Mouse (Mus musculus): ENCODE results near the gene Cenpx. TPM values are rescaled to one million over a fixed set of nuclear protein-coding genes. Genes with fewer than 3 reads are reported as not detected.
"Not testable (repeated sequence)": the region's sequence is repeated elsewhere in the genome, so short reads cannot be mapped to it uniquely, and the experiment has no call there.

The Cenpx gene
- polyA plus RNA-seq, 1 experiment from 2014 or later = 113 TPM

DNA sequence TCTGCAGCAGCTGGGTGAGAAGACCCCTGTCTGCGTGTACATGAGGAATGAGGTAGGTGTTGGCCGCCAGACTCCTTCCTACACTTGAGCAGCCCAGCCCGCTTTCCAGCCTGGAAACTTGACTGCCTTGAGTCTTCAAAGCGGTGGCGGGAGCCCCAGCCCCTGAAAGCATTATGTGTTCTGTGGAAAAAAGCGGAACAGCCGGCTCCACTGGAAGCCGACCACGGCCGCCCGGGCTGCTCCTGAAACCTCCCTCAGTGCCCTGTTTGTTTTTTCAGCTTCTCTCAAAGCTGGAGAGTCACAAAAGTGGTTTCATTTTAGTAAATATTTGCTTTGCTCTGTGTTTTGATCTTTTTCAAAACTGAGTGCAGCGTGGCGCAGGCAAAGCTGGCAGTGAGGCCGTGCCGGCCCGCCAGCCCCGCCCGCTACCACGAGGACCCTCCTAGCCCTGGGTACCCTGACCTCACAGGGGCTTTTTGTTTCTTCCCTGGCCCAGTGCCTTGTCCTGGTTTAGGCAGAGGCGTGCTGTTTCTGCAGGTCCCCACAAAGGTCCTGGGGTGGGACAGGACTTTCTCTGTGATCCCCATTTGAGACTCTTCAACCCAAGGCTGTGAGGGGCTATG, 26.8 kb downstream of the Cenpx start:
- 76% methylated on average over 20 of the region's 20 CpGs for WGBS
- Histone ChIP-seq H3K27me3 (no peaks in the 10 kb centered on the region), H3K36me3 (peaks cover 84% of the 10 kb centered on the region), H3K9ac (no peak overlapping the region), H3K27ac (no peak overlapping the region), H3K4me3 (no peak overlapping the region), H3K4me2 (no peak overlapping the region), H3K4me1 (replicated peaks) (no peaks in the 10 kb centered on the region), H3K9me3 (no peaks in the 10 kb centered on the region)
- ATAC-seq (ENCODE audit: low FRiP score) = no peak

GRCm38 (mm10) chr11:120684660-120685059, 28.9 kb downstream of the Cenpx start:
- no peak overlapping the region for H3K27ac ChIP-seq
- WGBS = 91% methylated on average over 2 of the region's 2 CpGs
- no peak overlapping the region for H3K9ac ChIP-seq
- peaks cover 87% of the 10 kb centered on the region for H3K36me3 ChIP-seq
- H3K9me3 ChIP-seq = no peaks in the 10 kb centered on the region
- H3K4me3 ChIP-seq = no peak overlapping the region
- H3K27me3 ChIP-seq = no peaks in the 10 kb centered on the region
- no peak overlapping the region for H3K4me2 ChIP-seq
- H3K4me1 ChIP-seq (replicated peaks) = no peaks in the 10 kb centered on the region
- ATAC-seq (ENCODE audit: low FRiP score) = no peak

DNA sequence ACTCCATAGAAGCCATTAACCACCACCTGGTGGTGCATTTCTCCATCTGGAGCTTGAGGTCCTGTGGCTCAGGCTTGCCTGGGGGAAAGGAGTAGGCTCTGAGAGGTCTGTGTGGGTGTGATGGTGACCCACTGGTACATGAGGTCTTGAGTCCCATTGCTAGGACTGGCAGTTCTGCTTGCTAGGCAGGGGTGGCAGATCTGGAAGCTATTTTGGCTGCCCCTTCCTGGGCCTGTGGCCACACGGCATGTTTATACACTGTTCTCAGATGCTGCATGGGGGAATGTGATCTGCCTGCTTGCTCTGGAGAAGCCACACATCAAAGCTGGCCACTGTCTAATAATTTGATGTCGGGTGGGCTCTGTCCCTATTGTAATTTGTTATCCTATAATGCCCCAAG, 29.5 kb downstream of the Cenpx start:
- Histone ChIP-seq H3K4me2 (no peak overlapping the region), H3K4me1 (replicated peaks) (no peaks in the 10 kb centered on the region), H3K36me3 (peaks cover 87% of the 10 kb centered on the region), H3K27me3 (no peaks in the 10 kb centered on the region), H3K27ac (no peak overlapping the region), H3K9me3 (no peaks in the 10 kb centered on the region), H3K9ac (no peak overlapping the region), H3K4me3 (no peak overlapping the region)
- ATAC-seq (ENCODE audit: low FRiP score) = no peak
- WGBS = 95% methylated on average over 2 of the region's 2 CpGs

DNA sequence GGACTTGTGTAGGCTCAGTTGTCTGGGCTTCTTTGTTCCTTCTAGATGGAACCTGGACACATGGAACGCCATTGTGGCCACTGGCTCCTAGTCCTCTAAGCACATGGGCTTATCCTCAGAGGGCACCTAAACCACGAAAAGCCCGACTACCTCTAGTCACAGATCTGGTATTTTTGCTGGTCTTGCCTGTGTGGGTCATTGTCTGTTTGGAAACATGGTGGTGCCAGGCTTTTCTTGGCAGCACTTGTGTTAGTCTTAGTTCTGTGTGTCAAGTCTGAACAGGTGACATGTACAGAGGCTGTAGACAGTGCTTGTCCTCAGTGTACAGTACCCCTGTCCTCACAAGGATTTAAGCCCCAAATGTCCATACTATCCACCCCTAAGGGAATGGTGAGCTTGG, 30.0 kb downstream of the Cenpx start:
- no peaks in the 10 kb centered on the region for H3K27me3 ChIP-seq
- no peak overlapping the region for H3K4me3 ChIP-seq
- 89% methylated on average over 3 of the region's 3 CpGs for WGBS
- no peaks in the 10 kb centered on the region for H3K9me3 ChIP-seq
- no peak overlapping the region for H3K4me2 ChIP-seq
- H3K4me1 ChIP-seq (replicated peaks) = no peaks in the 10 kb centered on the region
- H3K9ac ChIP-seq = no peak overlapping the region
- H3K27ac ChIP-seq = no peak overlapping the region
- peaks cover 87% of the 10 kb centered on the region for H3K36me3 ChIP-seq
- ATAC-seq (ENCODE audit: low FRiP score) = no peak

- Histone ChIP-seq H3K27me3 (no peaks in the 10 kb centered on the region), H3K4me3 (no peak overlapping the region), H3K27ac (no peak overlapping the region), H3K4me1 (replicated peaks) (no peaks in the 10 kb centered on the region), H3K9me3 (no peaks in the 10 kb centered on the region), H3K9ac (no peak overlapping the region), H3K36me3 (peaks cover 87% of the 10 kb centered on the region), H3K4me2 (no peak overlapping the region)
- 94% methylated on average over 5 of the region's 5 CpGs for WGBS
- ATAC-seq (ENCODE audit: low FRiP score) = no peak
Measured at GRCm38 (mm10) chr11:120682683-120683082, 30.9 kb downstream of the Cenpx start.

- H3K4me3 ChIP-seq = no peak overlapping the region
- no peak overlapping the region for H3K9ac ChIP-seq
- no peak for ATAC-seq (ENCODE audit: low FRiP score)
- H3K36me3 ChIP-seq = peaks cover 85% of the 10 kb centered on the region
- H3K4me2 ChIP-seq = no peak overlapping the region
- no peaks in the 10 kb centered on the region for H3K27me3 ChIP-seq
- WGBS = 77% methylated on average over 3 of the region's 3 CpGs
- H3K9me3 ChIP-seq = no peaks in the 10 kb centered on the region
- peaks cover 12% of the 10 kb centered on the region for H3K4me1 ChIP-seq (replicated peaks)
- H3K27ac ChIP-seq = no peak overlapping the region
Measured at GRCm38 (mm10) chr11:120679909-120680308, 33.6 kb downstream of the Cenpx start.

DNA sequence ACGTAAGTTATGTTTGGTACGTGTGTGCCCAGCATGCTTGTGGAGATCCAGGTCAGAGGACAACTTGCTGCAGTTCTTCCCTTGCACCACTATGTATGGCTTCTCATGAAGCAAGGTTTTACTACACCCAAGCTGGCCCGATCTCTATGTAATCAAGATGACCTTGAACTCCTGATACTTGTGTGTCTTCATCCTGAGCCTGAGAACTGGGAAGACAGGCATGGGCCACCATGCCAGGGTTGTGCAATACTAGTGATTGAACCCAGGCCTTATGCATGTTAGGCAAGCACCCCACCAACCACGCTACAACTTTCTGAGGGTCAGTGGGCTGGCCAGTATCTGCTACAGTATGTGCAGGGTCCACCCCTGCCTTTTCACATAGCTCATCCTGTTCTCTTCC, 36.6 kb downstream of the Cenpx start:
- Histone ChIP-seq H3K9me3 (no peaks in the 10 kb centered on the region), H3K36me3 (peaks cover 56% of the 10 kb centered on the region), H3K4me1 (replicated peaks) (peaks cover 26% of the 10 kb centered on the region), H3K9ac (peak overlapping the region; percentile 6; the same call in 1 of the 2 replicates), H3K4me3 (no peak overlapping the region), H3K27ac (no peak overlapping the region), H3K27me3 (no peaks in the 10 kb centered on the region), H3K4me2 (no peak overlapping the region)
- no peak for ATAC-seq (ENCODE audit: low FRiP score)
- WGBS = 100% methylated on average over 4 of the region's 4 CpGs

DNA sequence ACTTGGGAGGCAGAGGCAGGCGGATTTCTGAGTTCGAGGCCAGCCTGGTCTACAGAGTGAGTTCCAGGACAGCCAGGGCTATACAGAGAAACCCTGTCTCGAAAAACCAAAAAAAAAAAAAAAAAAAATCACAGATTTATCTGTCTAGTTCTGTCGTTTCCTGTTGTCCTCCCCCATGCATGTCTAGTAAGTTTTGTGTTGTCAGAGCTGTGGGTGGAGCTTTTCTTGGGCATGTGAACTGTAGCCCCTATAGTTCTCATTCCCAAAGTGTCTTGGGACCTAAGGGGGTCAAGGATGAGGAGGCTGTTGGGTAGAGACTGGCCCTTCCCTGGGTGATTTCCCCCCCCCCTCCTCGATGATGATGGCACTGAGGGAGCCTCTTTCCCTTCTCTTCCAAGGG, 37.7 kb downstream of the Cenpx start:
- H3K9me3 ChIP-seq; H3K27ac ChIP-seq; H3K27me3 ChIP-seq; H3K4me3 ChIP-seq; H3K4me2 ChIP-seq; ATAC-seq (ENCODE audit: low FRiP score): not testable (repeated sequence)
- H3K9ac ChIP-seq = peak overlapping the region; percentile 24; the same call in 1 of the 2 replicates
- 92% methylated on average over 5 of the region's 5 CpGs for WGBS
- peaks cover 49% of the 10 kb centered on the region for H3K36me3 ChIP-seq
- peaks cover 26% of the 10 kb centered on the region for H3K4me1 ChIP-seq (replicated peaks)

- Histone ChIP-seq H3K36me3 (peaks cover 27% of the 10 kb centered on the region), H3K4me2 (peak overlapping the region; percentile 87), H3K9me3 (no peaks in the 10 kb centered on the region), H3K9ac (peak overlapping the region; percentile 80), H3K27me3 (no peaks in the 10 kb centered on the region), H3K4me1 (replicated peaks) (peaks cover 26% of the 10 kb centered on the region), H3K27ac (peak overlapping the region; percentile 90), H3K4me3 (peak overlapping the region; percentile 63)
- WGBS = 39% methylated on average over 12 of the region's 12 CpGs
- 0 out of 2 replicates have a peak, but pooled peaks have one; percentile 4 for ATAC-seq (ENCODE audit: low FRiP score)
Measured at GRCm38 (mm10) chr11:120673594-120674122, 39.9 kb downstream of the Cenpx start.

DNA sequence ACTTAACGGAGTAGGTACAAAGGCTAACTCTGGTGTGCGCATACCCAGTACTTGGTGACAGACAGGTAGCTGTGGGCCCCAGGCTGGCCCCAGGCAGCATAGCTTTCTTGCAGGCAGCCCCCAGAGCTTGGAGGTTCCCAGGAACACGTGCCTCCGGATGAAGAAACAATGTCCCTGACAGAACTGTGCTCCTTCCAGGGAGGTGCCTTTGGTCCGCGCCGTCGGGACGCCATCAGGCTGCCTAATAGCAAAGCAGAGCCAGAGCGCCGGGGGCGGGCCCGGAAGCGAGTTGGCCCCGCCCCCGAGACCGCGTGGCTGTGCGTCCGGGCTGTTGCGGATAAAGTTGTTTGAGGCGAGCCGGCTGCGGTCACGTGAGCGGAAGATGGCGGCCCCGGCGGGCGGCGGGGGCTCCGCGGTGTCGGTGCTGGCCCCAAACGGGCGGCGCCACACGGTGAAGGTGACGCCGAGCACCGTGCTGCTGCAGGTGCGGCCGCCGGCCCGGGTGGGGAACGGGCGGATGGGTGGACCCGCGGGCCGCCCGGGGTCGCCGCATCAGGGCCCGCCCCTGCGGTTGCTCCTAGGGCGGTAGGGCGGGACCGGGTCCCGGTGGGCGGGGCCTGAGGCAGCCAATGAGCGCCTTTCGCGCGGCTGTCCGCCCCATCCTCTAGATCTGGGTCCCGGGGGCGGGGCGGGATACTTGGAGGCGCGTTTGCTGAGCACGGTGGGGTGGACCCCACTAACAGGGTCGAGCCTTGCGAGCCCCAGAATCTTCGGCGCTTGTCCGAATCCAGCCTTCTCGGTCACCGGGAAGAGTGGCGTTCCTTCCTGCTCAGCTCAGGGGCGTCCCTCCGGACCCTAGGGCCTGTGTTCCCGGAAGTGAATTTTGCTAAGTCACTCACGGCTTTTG, 40.6 kb downstream of the Cenpx start, which contains the start of gene Aspscr1:
Aspscr1 (plus strand) TSS at position 287 of the 907 bp plus-strand sequence.
- 1% methylated on average over 83 of the region's 83 CpGs for WGBS
- Histone ChIP-seq H3K36me3 (peaks cover 20% of the 10 kb centered on the region), H3K9me3 (no peaks in the 10 kb centered on the region), H3K27ac (peak within 1 kb of the TSS; percentile 90), H3K9ac (peak within 1 kb of the TSS; percentile 80), H3K4me2 (peak within 1 kb of the TSS; percentile 87), H3K4me1 (replicated peaks) (peaks cover 26% of the 10 kb centered on the region), H3K4me3 (peak within 1 kb of the TSS; percentile 63), H3K27me3 (no peaks in the 10 kb centered on the region)
- peak; percentile 97 for ATAC-seq (ENCODE audit: low FRiP score)

DNA sequence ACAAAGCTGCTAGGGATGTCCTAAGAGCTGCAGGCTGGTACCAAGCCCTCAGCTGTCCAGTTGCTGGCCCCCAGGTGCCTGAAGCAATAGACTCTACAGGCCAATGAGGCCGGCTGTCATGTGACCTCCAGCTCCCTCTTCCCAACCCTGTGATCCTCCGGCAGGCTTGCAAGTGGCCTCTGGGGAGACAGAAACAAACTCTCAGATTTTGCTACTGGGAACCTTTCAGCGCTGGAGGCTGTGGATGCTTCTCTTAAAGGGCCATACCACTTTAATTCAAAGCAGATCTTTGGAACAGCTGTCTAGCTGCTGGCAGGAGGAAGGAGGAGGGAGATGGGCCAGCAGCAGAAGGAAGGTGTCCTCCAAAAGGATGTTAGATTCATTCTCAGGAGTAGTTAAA, 46.9 kb downstream of the Cenpx start:
- 7% methylated on average over 3 of the region's 3 CpGs for WGBS
- no peaks in the 10 kb centered on the region for H3K9me3 ChIP-seq
- no peak overlapping the region for H3K4me2 ChIP-seq
- no peaks in the 10 kb centered on the region for H3K36me3 ChIP-seq
- no peak for ATAC-seq (ENCODE audit: low FRiP score)
- no peak overlapping the region for H3K27ac ChIP-seq
- H3K4me3 ChIP-seq = no peak overlapping the region
- no peaks in the 10 kb centered on the region; the same call in 1 of the 2 replicates for H3K4me1 ChIP-seq (replicated peaks)
- peaks cover 39% of the 10 kb centered on the region for H3K27me3 ChIP-seq
- 0 out of 2 replicates have a peak overlapping the region, but pooled peaks have one; percentile 43 for H3K9ac ChIP-seq

DNA sequence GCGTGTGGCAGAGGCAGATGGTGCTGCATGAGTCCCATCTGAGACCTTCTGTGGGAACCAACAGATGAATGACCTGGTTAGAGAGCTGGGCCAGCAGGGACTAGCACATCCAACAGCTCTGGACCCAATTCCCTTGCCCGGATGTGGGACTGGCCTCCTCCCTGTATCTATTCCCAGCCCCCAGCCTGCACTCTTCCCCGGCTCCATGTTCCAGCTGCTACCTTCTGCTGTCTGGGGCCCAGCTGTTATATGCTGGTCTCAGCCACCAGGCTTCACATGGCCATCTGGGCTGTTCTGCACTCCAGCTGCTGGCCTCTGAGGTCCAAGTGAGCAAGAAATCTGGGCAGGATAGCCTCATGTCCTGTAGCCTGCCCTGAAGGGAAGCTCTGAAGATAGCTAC, 48.1 kb downstream of the Cenpx start:
- Histone ChIP-seq H3K27me3 (peaks cover 51% of the 10 kb centered on the region), H3K27ac (no peak overlapping the region), H3K4me2 (no peak overlapping the region), H3K9ac (no peak overlapping the region), H3K9me3 (no peaks in the 10 kb centered on the region), H3K4me3 (no peak overlapping the region), H3K4me1 (replicated peaks) (peaks cover 9% of the 10 kb centered on the region), H3K36me3 (no peaks in the 10 kb centered on the region)
- WGBS = 68% methylated on average over 3 of the region's 3 CpGs
- ATAC-seq (ENCODE audit: low FRiP score) = no peak

All from hindbrain, embryonic 13.5 days (tissue).